In the genomic region with DNA sequence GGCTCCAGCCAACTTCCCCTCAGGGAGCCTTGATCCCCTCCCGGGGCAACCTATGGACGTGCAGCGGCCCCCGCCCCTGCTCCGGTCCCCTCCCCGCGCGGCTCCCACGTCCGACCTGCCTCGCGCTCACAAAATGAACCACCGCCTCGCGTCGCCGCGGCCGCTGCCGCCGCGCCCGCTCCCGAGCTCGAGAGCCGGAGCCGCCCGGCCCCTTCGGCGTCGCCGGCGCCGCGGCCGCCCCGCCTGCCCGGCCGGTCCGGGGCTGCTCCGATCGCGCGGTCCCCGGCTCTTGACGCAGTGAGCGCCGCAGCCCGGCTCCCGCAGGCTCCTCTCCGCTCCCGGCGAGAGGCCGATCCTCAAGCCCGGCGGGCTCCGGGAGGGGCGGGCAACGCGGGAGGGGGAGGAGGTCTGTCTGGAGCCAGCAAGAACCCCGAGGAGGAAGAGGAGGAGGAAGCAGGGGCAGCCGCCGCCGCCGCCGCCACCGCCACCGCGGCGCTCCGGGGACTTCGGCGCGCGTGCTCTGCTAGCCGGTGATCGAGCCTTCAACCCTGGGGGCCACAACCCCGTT, we compare ENCODE assay signal across 8 mouse cellular contexts. TPM values are rescaled to one million over a fixed set of nuclear protein-coding genes. Genes with fewer than 3 reads are reported as not detected.
DNase-seq lines count a peak whose midpoint lies in the region; ATAC-seq and TF ChIP-seq lines count a peak whose summit lies in the region.

No protein-coding gene starts in this region.

- peak overlapping the region; percentile 78 for H3K27ac ChIP-seq in embryonic facial prominence, embryonic 10.5 days (replicated peaks)
- no peak overlapping the region for H3K27ac ChIP-seq in heart, embryonic 15.5 days
- no peak overlapping the region for H3K27ac ChIP-seq in liver, embryonic 11.5 days (ENCODE audit: low read depth, low read length)
- peak overlapping the region; percentile 74 for H3K27ac ChIP-seq in neural tube, embryonic 15.5 days (replicated peaks)

- TF ChIP-seq POLR2A in lung, adult 2 months (IDR thresholded peaks at IDR 0.05; ENCODE audit: borderline replicate concordance, extremely low read depth, low read depth, low read length): no peak

- H3K4me1 ChIP-seq in lung, adult 2 months (ENCODE audit: control insufficient read depth, insufficient read depth, low read length): peaks cover 7% of the 10 kb centered on the region
- peaks cover 63% of the 10 kb centered on the region for H3K4me1 ChIP-seq in embryonic facial prominence, embryonic 10.5 days
- H3K4me1 ChIP-seq in heart, embryonic 15.5 days (replicated peaks): peaks cover 52% of the 10 kb centered on the region
- peaks cover 8% of the 10 kb centered on the region; the same call in 1 of the 2 replicates for H3K4me1 ChIP-seq in liver, embryonic 11.5 days (replicated peaks; ENCODE audit: control insufficient read depth, insufficient read depth, low read length)
- peaks cover 67% of the 10 kb centered on the region for H3K4me1 ChIP-seq in neural tube, embryonic 15.5 days

- peak; percentile 54 for DNase-seq in lung, adult 2 months
- DNase-seq in lung, postnatal 25 days (ENCODE audit: low spot score): no peak
- peak; percentile 67 for DNase-seq in embryonic facial prominence, embryonic 10.5 days (ENCODE audit: low spot score)
- peak; percentile 50 for DNase-seq in liver, embryonic 11.5 days (ENCODE audit: low spot score)
- DNase-seq in c-Kit-positive CD71-positive TER-119-positive erythroid progenitor cells, embryonic 14.5 days (ENCODE audit: low spot score): no peak
- DNase-seq in ovary, adult 18-20 months (ENCODE audit: low spot score): no peak

- H3K4me2 ChIP-seq in heart, embryonic 15.5 days: peak overlapping the region; percentile 95
- H3K4me2 ChIP-seq in liver, embryonic 11.5 days: peak overlapping the region; percentile 86
- peak overlapping the region; percentile 98 for H3K4me2 ChIP-seq in neural tube, embryonic 15.5 days

- H3K9ac ChIP-seq in heart, embryonic 15.5 days: peak overlapping the region; percentile 55
- H3K9ac ChIP-seq in liver, embryonic 11.5 days (ENCODE audit: low read depth, low read length): no peak overlapping the region
- peak overlapping the region; percentile 80 for H3K9ac ChIP-seq in neural tube, embryonic 15.5 days (replicated peaks)

- H3K4me3 ChIP-seq in lung, adult 2 months (replicated peaks; ENCODE audit: extremely low read depth, low read depth, low read length): peak overlapping the region; percentile 73
- peak overlapping the region; percentile 74 for H3K4me3 ChIP-seq in embryonic facial prominence, embryonic 10.5 days
- H3K4me3 ChIP-seq in heart, embryonic 15.5 days: peak overlapping the region; percentile 58
- H3K4me3 ChIP-seq in liver, embryonic 11.5 days (ENCODE audit: low read depth, low read length): peak overlapping the region; percentile 57
- H3K4me3 ChIP-seq in neural tube, embryonic 15.5 days (replicated peaks): peak overlapping the region; percentile 74

- ATAC-seq in heart, embryonic 15.5 days (replicated peaks; ENCODE audit: insufficient number of reproducible peaks, insufficient read depth, low FRiP score, low read depth): no peak
- no peak for ATAC-seq in liver, embryonic 11.5 days (replicated peaks; ENCODE audit: low FRiP score)
- 0 out of 2 replicates have a peak, but pooled peaks have one; percentile 7 for ATAC-seq in neural tube, embryonic 15.5 days (ENCODE audit: low FRiP score)

- H3K36me3 ChIP-seq in embryonic facial prominence, embryonic 10.5 days (replicated peaks): no peaks in the 10 kb centered on the region
- no peaks in the 10 kb centered on the region for H3K36me3 ChIP-seq in heart, embryonic 15.5 days
- no peaks in the 10 kb centered on the region for H3K36me3 ChIP-seq in liver, embryonic 11.5 days (ENCODE audit: control insufficient read depth, insufficient read depth, low read length)
- no peaks in the 10 kb centered on the region for H3K36me3 ChIP-seq in neural tube, embryonic 15.5 days

- 1% methylated on average over 78 of the region's 78 CpGs for WGBS in lung, adult 2 months
- under 1% methylated on average over 78 of the region's 78 CpGs for WGBS in embryonic facial prominence, embryonic 10.5 days
- under 1% methylated on average over 76 of the region's 78 CpGs for WGBS in heart, embryonic 15.5 days
- 1% methylated on average over 70 of the region's 78 CpGs for WGBS in liver, embryonic 11.5 days
- WGBS in neural tube, embryonic 15.5 days: under 1% methylated on average over 62 of the region's 78 CpGs

- no peak for TF ChIP-seq CTCF in lung, adult 2 months (IDR thresholded peaks at IDR 0.05; ENCODE audit: insufficient read depth, low read length)

- peaks cover 94% of the 10 kb centered on the region for H3K27me3 ChIP-seq in embryonic facial prominence, embryonic 10.5 days (replicated peaks; ENCODE audit: low read depth, poor library complexity, severe bottlenecking)
- peaks cover 99% of the 10 kb centered on the region for H3K27me3 ChIP-seq in heart, embryonic 15.5 days
- peaks cover 86% of the 10 kb centered on the region for H3K27me3 ChIP-seq in liver, embryonic 11.5 days (replicated peaks; ENCODE audit: control insufficient read depth, insufficient read depth, low read length)
- peaks cover 45% of the 10 kb centered on the region for H3K27me3 ChIP-seq in neural tube, embryonic 15.5 days (replicated peaks)

- no peaks in the 10 kb centered on the region for H3K9me3 ChIP-seq in embryonic facial prominence, embryonic 10.5 days
- H3K9me3 ChIP-seq in heart, embryonic 15.5 days (replicated peaks): no peaks in the 10 kb centered on the region
- H3K9me3 ChIP-seq in liver, embryonic 11.5 days (ENCODE audit: control insufficient read depth, low read length): no peaks in the 10 kb centered on the region
- no peaks in the 10 kb centered on the region for H3K9me3 ChIP-seq in neural tube, embryonic 15.5 days (replicated peaks)

RNA-seq across cellular contexts. Expression of a gene that starts 0.6 kb away (rescaled TPM):
- polyA plus RNA-seq in lung, adult 2 months (2012; rRNA removed): 22.5 and 27.8 TPM in 2 replicates
- 0.12 and 0.40 TPM in 2 replicates for polyA plus RNA-seq in embryonic facial prominence, embryonic 10.5 days (2016; fragmentation: Nextera tagmentation; extraction: Ambion mirVana)
- 0.10 and 0.65 TPM in 2 replicates for polyA plus RNA-seq in heart, embryonic 15.5 days (2015; fragmentation: Nextera tagmentation; extraction: Ambion mirVana)
- 0.09 and 0.23 TPM in 2 replicates for polyA plus RNA-seq in liver, embryonic 11.5 days (2014; fragmentation: Nextera tagmentation; extraction: Ambion mirVana)
- polyA plus RNA-seq in neural tube, embryonic 15.5 days (2015; fragmentation: Nextera tagmentation; extraction: Ambion mirVana): 5.7 TPM in 2 replicates

Comparison
In these comparisons a context has a peak if more than half of its experiments do, and no peak if none do; other contexts are left out.
1. DNase-seq: peak in lung, adult 2 months (single experiment), embryonic facial prominence, embryonic 10.5 days (single experiment) and liver, embryonic 11.5 days (single experiment); none in lung, postnatal 25 days (single experiment), c-Kit-positive CD71-positive TER-119-positive erythroid progenitor cells, embryonic 14.5 days (single experiment) and ovary, adult 18-20 months (single experiment).
2. H3K27ac ChIP-seq: peak in embryonic facial prominence, embryonic 10.5 days (single experiment) and neural tube, embryonic 15.5 days (single experiment); none in heart, embryonic 15.5 days (single experiment) and liver, embryonic 11.5 days (single experiment).
3. Peak in every context shown above with its lines, with median percentiles within 50 percentile points of each other: H3K4me3 ChIP-seq and H3K4me2 ChIP-seq.